Mouse (Mus musculus): ENCODE measurements around the gene Slc25a44.

GRCm38 (mm10) chr3:88424605-88425329 lies at the start of gene Slc25a44:
- TF ChIP-seq CTCF (IDR thresholded peaks at IDR 0.05; ENCODE audit: low read depth) (no peak), EP300 (optimal IDR thresholded peaks at IDR 0.05) (no peak)

Data from stomach, postnatal 0 days (tissue).